Mouse (Mus musculus): ENCODE measurements around the gene Dtx4. TPM values are rescaled to one million over a fixed set of nuclear protein-coding genes. Genes with fewer than 3 reads are reported as not detected.

Gene Dtx4
- polyA plus RNA-seq, 1 experiment = 10.4 TPM

DNA sequence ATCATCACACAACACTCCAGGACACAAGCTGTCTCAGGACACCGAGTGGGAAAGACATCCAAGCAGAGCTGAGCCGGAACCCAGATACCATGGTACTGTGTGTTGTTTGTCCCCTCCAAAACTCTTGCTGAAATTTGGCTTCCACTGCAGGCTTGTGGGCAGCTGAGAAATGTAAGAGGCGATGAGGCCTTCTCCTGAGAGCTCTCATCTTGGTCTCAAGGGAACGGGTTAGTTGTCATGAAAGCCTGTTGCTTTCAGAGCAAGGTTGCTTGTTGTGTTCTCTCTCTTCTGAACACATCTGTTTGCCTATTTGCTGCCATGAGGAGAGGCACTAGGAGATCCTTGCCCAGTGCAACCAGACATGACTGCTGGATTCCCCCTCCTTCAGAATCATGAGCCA lies 27.3 kb downstream of the Dtx4 start:
- H3K27ac ChIP-seq (ENCODE audit: insufficient read depth, low read length) = peak overlapping the region; percentile 68
- no peak for TF ChIP-seq POLR2A (IDR thresholded peaks at IDR 0.05; ENCODE audit: low read depth, low read length)
- TF ChIP-seq CTCF (IDR thresholded peaks at IDR 0.05; ENCODE audit: borderline replicate concordance, insufficient read depth, low read length) = no peak

DNA sequence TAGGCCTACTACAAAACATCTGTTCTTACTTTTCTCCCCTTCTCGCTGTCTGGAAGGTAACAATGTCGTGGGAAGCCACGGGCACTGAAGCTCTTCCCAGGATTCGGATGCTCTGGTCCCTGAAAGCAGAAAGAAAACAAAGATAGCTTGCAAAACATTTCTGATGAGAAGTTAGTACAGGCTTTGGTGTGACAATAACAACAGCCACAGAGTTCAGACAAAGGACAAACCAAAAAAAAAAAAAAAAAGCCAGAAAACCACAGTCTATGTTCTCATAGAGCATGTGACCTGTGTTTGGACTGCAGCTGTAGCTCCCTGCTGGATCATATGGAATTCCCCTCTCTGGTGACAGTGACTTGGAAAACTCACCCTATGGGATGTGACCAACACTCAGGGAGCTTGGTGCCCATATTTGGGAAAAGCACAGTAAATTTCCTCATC lies 28.0 kb downstream of the Dtx4 start:
- no peak for TF ChIP-seq CTCF (IDR thresholded peaks at IDR 0.05; ENCODE audit: borderline replicate concordance, insufficient read depth, low read length)
- TF ChIP-seq POLR2A (IDR thresholded peaks at IDR 0.05; ENCODE audit: low read depth, low read length) = no peak; the same call in 1 of the 2 replicates
- Histone ChIP-seq H3K4me3 (ENCODE audit: insufficient read depth, low read length) (no peak overlapping the region), H3K4me1 (ENCODE audit: control insufficient read depth, insufficient read depth, low read length) (peaks cover 26% of the 10 kb centered on the region), H3K27ac (ENCODE audit: insufficient read depth, low read length) (peak overlapping the region; percentile 68)

More for the DNA sequence above, 27.3 kb downstream of the Dtx4 start:
- Histone ChIP-seq H3K4me1 (ENCODE audit: control insufficient read depth, insufficient read depth, low read length) (peaks cover 26% of the 10 kb centered on the region), H3K4me3 (ENCODE audit: insufficient read depth, low read length) (no peak overlapping the region)

DNA sequence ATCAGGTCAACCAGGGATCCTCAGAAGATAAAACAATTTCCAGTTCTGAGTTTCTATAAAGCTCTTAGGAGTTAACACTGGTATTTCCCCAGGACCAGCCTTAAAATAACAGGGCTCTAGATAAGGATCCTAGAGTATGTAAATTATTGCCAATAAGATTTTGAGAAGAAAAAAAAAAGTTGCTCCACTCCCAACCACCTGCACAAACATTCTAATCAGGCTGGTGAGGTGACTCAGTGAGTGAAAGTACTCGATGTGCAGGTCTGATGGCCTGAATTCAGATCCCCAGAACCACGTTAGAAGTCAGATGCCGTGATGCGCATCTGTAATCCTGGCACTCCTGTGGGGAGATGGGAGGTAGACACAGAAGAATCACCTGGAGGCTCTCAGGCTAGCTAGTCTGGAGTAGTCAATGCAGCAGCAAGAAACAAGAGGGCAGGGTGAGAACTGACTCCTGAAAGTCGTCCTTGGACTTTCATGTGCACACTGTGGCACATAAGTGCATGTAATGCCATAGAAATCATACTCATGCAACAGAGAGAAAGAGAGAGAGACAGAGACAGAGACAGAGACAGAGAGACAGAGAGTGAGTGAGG lies 28.8 kb downstream of the Dtx4 start:
- no peak overlapping the region for H3K4me3 ChIP-seq (ENCODE audit: insufficient read depth, low read length)
- TF ChIP-seq CTCF (IDR thresholded peaks at IDR 0.05; ENCODE audit: borderline replicate concordance, insufficient read depth, low read length) = no peak
- no peak for TF ChIP-seq POLR2A (IDR thresholded peaks at IDR 0.05; ENCODE audit: low read depth, low read length)
- peaks cover 26% of the 10 kb centered on the region for H3K4me1 ChIP-seq (ENCODE audit: control insufficient read depth, insufficient read depth, low read length)
- H3K27ac ChIP-seq (ENCODE audit: insufficient read depth, low read length) = peak overlapping the region; percentile 68

DNA sequence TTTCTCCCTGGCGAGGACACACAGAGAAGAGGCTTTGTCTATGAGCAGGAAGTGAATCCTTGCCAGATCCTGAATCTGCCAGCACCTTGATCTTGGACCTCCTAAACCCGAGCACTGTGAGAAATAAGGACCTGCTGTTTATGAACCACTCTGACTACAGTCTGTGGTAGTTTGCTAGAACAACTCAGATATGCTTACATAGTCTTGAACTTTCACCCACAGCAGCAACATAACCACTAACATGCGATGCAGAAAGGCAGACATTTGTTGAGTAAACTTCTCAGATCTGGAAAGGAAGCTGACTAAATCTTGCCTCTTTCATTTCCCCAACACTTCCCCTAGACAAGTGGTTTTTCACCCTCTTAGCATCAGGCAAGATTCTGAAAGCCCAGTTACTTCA lies 29.4 kb downstream of the Dtx4 start:
- no peak overlapping the region for H3K4me3 ChIP-seq (ENCODE audit: insufficient read depth, low read length)
- H3K4me1 ChIP-seq (ENCODE audit: control insufficient read depth, insufficient read depth, low read length) = peaks cover 24% of the 10 kb centered on the region
- H3K27ac ChIP-seq (ENCODE audit: insufficient read depth, low read length) = peak overlapping the region; percentile 68
- no peak for TF ChIP-seq CTCF (IDR thresholded peaks at IDR 0.05; ENCODE audit: borderline replicate concordance, insufficient read depth, low read length)
- TF ChIP-seq POLR2A (IDR thresholded peaks at IDR 0.05; ENCODE audit: low read depth, low read length) = no peak

DNA sequence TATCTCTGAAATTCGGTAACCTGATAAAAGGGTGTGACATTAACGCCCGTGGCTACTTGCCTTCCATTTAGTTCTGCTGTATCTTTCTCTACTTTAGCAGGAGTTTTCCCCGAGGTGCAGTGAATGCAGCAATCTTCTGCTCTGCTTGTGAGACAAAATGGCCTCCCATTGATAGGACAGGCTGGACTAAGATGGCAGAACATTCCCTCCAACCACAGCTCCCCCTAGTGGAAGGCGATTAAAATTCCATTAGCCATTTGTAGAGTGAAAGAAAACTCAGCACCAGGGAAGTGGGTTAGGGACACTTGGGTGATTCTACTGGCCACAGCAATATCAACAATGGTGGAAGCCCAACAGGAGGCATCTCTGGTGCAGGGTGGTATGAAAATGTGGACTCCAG lies 33.8 kb downstream of the Dtx4 start:
- H3K27ac ChIP-seq (ENCODE audit: insufficient read depth, low read length) = no peak overlapping the region
- no peak for TF ChIP-seq CTCF (IDR thresholded peaks at IDR 0.05; ENCODE audit: borderline replicate concordance, insufficient read depth, low read length)
- no peak for TF ChIP-seq POLR2A (IDR thresholded peaks at IDR 0.05; ENCODE audit: low read depth, low read length)
- H3K4me1 ChIP-seq (ENCODE audit: control insufficient read depth, insufficient read depth, low read length) = peaks cover 5% of the 10 kb centered on the region
- no peak overlapping the region for H3K4me3 ChIP-seq (ENCODE audit: insufficient read depth, low read length)

DNA sequence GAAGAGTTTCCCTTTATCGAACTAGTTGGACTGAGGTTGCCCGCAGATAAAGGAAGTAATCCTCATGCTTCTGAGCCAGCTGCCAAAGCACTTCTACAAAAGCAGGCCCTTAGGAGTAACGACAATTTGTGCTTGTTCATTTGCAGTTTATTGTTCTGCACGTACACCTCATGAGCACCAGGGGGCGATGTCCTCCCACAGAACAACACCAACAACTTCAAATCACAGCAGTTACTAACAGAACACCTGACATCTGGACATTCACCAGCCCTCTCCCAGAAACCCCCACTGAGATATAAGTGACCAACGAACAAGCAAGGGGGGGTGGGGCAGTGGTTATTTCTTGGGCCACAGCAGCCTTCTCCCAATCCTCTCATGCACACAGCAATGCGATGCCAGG lies 35.0 kb downstream of the Dtx4 start:
- Histone ChIP-seq H3K27ac (ENCODE audit: insufficient read depth, low read length) (no peak overlapping the region), H3K4me1 (ENCODE audit: control insufficient read depth, insufficient read depth, low read length) (peaks cover 4% of the 10 kb centered on the region), H3K4me3 (ENCODE audit: insufficient read depth, low read length) (no peak overlapping the region)
- TF ChIP-seq CTCF (IDR thresholded peaks at IDR 0.05; ENCODE audit: borderline replicate concordance, insufficient read depth, low read length) (peak; percentile 88), POLR2A (IDR thresholded peaks at IDR 0.05; ENCODE audit: low read depth, low read length) (no peak)

DNA sequence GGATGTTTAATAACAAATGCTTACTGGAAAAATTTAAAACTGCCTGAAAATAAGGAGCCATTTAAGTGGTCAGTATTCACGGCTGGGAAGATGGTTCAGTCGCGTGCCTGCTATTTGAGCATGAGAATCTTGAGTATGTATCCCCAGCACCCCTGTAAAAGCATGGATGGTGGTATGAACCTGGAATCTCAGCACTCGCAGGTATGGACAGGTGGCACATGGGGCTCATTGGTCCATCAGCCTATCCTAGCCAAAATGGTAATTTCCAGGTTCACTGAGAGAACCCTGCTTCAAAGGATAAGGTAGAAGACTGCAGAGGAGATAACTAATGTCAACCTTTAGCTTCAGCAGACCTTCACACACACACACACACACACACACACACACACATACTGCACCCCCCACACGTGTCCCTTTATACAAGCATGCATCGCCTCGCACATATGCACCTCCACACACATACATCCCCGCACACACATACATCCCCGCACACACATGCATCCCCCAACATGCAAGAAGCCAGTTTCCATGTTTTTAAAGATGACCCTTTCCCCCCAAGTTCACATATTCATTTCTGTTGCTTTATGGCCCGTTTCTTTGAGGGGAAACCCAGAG lies 35.6 kb downstream of the Dtx4 start:
- Histone ChIP-seq H3K4me3 (ENCODE audit: insufficient read depth, low read length) (no peak overlapping the region), H3K27ac (ENCODE audit: insufficient read depth, low read length) (no peak overlapping the region)
- TF ChIP-seq POLR2A (IDR thresholded peaks at IDR 0.05; ENCODE audit: low read depth, low read length) (no peak), CTCF (IDR thresholded peaks at IDR 0.05; ENCODE audit: borderline replicate concordance, insufficient read depth, low read length) (no peak)

DNA sequence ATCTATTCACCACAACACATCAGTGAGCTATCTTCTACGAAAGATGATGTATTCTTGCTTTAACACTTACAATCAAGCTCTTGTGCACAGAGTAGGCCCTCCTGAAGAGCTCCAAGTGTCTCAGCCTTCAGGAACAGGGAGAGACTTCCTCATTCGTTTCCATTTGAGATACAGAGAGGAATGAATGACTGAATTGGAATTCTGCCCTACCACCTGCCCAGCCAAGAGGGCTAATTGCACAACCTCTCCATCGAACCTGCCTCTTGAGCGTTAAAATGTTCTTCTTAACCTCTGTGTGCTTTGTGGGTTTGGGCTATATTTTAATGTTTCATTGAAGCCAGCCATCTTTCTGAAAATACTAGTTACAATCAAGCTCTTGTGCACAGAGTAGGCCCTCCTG lies 36.6 kb downstream of the Dtx4 start:
- H3K4me1 ChIP-seq (ENCODE audit: control insufficient read depth, insufficient read depth, low read length) = peaks cover 4% of the 10 kb centered on the region
- TF ChIP-seq POLR2A (IDR thresholded peaks at IDR 0.05; ENCODE audit: low read depth, low read length) = no peak
- no peak for TF ChIP-seq CTCF (IDR thresholded peaks at IDR 0.05; ENCODE audit: borderline replicate concordance, insufficient read depth, low read length)
- no peak overlapping the region for H3K27ac ChIP-seq (ENCODE audit: insufficient read depth, low read length)
- no peak overlapping the region for H3K4me3 ChIP-seq (ENCODE audit: insufficient read depth, low read length)

More for the DNA sequence above, 35.6 kb downstream of the Dtx4 start:
- H3K4me1 ChIP-seq (ENCODE audit: control insufficient read depth, insufficient read depth, low read length) = peaks cover 4% of the 10 kb centered on the region

DNA sequence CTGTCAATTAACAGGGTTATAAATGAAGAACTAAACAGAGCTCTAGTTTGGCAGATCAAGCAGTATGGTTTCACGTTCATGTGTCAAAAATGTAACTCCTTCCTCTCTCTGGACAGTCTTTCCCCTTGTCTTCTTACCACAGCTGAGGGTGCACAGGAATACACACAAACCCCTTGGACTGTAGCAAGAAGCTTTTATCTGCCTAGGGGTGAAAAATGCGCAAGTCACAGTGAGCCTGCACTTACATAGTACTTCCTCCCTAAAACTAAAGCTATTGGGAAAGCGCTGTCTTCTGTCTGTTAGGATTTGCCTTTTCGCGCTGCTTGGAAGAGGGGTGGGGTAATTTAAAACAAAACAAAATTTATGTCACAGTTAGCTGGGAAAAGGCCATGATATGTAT lies 37.1 kb downstream of the Dtx4 start:
- H3K27ac ChIP-seq (ENCODE audit: insufficient read depth, low read length) = peak overlapping the region; percentile 64; the same call in 1 of the 2 replicates
- H3K4me1 ChIP-seq (ENCODE audit: control insufficient read depth, insufficient read depth, low read length) = peaks cover 4% of the 10 kb centered on the region
- TF ChIP-seq CTCF (IDR thresholded peaks at IDR 0.05; ENCODE audit: borderline replicate concordance, insufficient read depth, low read length) (no peak), POLR2A (IDR thresholded peaks at IDR 0.05; ENCODE audit: low read depth, low read length) (no peak)
- H3K4me3 ChIP-seq (ENCODE audit: insufficient read depth, low read length) = no peak overlapping the region

DNA sequence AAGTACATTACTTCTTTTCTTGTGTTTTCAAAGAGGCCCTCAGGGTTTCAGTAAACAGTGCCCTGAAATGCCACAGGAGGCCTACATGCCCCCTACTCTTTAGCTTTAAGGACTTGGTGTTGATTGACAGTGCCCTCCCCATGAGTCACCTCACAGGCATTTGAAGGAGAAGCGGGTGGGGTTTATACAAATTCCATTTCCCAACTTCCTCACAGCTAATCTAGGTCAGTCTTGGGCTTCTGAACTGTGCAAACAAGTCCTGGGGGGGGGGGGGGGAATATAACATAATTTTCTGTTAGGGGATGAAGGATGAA lies 37.6 kb downstream of the Dtx4 start:
- H3K4me3 ChIP-seq (ENCODE audit: insufficient read depth, low read length) = no peak overlapping the region
- H3K27ac ChIP-seq (ENCODE audit: insufficient read depth, low read length) = no peak overlapping the region
- peaks cover 4% of the 10 kb centered on the region for H3K4me1 ChIP-seq (ENCODE audit: control insufficient read depth, insufficient read depth, low read length)
- TF ChIP-seq POLR2A (IDR thresholded peaks at IDR 0.05; ENCODE audit: low read depth, low read length) (no peak), CTCF (IDR thresholded peaks at IDR 0.05; ENCODE audit: borderline replicate concordance, insufficient read depth, low read length) (no peak)

All from embryonic fibroblast, embryonic 13.5 days (primary cell).